Mouse (Mus musculus) ES-E14 (cell line): ENCODE measurements at regions not wholly inside any gene's neighbourhood (a gene's known extent, or its start where the extent isn't known, plus 50 kb on each side); places are given as distances from the start of the nearest gene placed in this dataset.

ENCODE experiments used
- CHD2 ChIP-seq: IDR thresholded peaks from 2 replicates; pipeline ENCODE4 v1.6.1; 2014; ENCODE audit warnings: mild to moderate bottlenecking, low read depth, low read length, inconsistent platforms
- HCFC1 ChIP-seq: IDR thresholded peaks from 2 replicates; pipeline ENCODE4 v1.6.1; 2012; ENCODE audit warnings: low read length, inconsistent platforms, borderline replicate concordance; ENCODE audit not compliant: insufficient read depth
- MAFK ChIP-seq: IDR thresholded peaks from 2 replicates; pipeline ENCODE4 v1.6.1; 2014; ENCODE audit warnings: mild to moderate bottlenecking, low read depth, low read length, inconsistent platforms; ENCODE audit not compliant: insufficient read depth
- ZC3H11A ChIP-seq: IDR thresholded peaks from 2 replicates; pipeline ENCODE4 v1.6.1; 2012; ENCODE audit warnings: low read depth, mild to moderate bottlenecking, inconsistent platforms, low read length, borderline replicate concordance
- ZNF384 ChIP-seq: IDR thresholded peaks from 2 replicates; pipeline ENCODE4 v1.6.1; 2012; ENCODE audit warnings: low read depth, low read length, inconsistent platforms

GRCm38 (mm10) chr8:126681948-126682651 lies 88.3 kb upstream of the Irf2bp2 start:
- TF ChIP-seq CHD2 (no peak), MAFK (no peak), HCFC1 (no peak), ZC3H11A (no peak), ZNF384 (no peak)
